Mouse (Mus musculus): ENCODE measurements around the gene Limch1.

The Limch1 gene

GRCm38 (mm10) chr5:67032601-67033000 is 287.0 kb downstream of the Limch1 start:
- DNase-seq (ENCODE audit: low spot score in 2 of 2) = no peak

- no peak for DNase-seq (ENCODE audit: low spot score in 2 of 2)
Measured at GRCm38 (mm10) chr5:67043932-67044331, 298.3 kb downstream of the Limch1 start.

- DNase-seq (ENCODE audit: low spot score in 2 of 2) = no peak
Measured at GRCm38 (mm10) chr5:67048003-67048402, 302.4 kb downstream of the Limch1 start.

DNA sequence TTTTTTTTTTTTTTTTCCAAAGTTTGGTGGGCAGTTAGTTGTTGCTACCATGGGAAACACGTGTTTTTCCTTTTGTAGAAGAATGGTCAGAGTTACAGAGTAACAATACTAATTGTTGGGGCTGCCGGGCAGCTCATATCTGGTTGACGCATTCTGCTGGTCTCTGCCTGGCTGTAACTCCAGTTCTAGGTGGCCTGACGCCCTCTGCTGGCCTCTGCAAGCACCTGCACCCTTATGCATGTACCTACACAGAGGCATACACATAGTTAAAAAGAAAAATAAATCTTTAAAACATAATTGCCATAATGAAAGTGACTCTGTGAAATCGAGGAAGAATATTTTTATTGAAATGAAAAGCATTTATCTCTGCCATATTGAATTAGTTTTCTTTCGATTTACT is 312.2 kb downstream of the Limch1 start:
- DNase-seq (ENCODE audit: low spot score in 2 of 2) = no peak

DNA sequence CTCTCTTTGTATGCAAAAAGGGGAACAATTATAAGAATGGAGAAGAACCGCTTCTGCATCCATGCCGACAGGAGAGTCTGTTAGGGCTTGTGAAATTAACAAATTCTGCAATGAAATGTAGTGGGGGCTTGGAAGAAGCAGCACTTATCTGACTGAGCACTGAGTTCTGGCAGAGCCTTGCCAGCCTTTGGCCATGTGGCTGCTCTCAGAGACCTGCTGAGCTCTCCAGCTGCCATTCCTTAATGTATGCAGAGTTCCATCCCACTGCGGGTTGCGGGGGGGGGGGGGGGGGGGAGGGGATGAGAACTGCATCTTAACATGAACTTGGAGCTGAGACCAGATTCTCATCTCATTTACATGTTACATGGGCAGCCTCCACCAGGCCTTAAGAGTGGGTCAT is 314.9 kb downstream of the Limch1 start:
- DNase-seq (ENCODE audit: low spot score in 2 of 2) = no peak

DNA sequence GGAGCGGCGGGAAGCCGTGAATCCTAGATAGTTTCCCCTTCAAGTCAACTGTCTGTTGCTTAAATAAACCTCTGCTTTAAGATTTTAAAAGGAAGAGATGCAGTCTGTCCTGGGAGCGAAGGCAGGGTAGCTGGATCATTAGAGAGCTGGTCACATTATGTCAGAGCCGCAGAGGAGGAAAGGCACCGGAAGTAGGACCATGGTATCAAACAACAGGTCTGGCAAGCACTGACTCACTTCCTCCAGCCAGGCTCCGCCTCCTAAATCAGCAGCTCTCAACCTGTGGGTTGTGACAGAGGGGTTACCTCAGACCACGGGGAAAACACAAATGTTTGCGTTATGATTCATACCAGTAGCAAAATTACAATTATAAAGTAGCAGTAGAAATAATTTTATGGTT is 318.0 kb downstream of the Limch1 start:
- DNase-seq (ENCODE audit: low spot score in 2 of 2) = no peak

DNA sequence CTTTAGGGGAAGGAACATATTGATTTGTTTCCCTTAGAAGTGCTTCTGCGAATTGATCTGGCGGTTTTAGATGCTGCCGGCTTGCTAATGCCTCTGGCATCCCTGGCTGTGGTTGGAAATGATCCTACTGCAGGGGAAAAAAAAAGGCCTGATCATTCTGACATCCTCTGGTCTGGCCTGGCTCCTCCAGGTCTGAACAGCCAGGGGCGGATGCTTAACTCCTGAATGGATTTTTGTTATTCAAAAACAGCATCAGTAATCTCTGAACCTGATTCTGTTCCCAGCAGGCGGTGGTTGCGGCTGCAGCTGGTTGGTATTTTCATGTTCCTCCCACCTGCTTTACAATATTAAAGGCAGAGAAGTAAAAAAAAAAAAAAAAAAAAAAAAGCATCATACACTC is 337.5 kb downstream of the Limch1 start:
- DNase-seq (ENCODE audit: low spot score in 2 of 2) = no peak

DNA sequence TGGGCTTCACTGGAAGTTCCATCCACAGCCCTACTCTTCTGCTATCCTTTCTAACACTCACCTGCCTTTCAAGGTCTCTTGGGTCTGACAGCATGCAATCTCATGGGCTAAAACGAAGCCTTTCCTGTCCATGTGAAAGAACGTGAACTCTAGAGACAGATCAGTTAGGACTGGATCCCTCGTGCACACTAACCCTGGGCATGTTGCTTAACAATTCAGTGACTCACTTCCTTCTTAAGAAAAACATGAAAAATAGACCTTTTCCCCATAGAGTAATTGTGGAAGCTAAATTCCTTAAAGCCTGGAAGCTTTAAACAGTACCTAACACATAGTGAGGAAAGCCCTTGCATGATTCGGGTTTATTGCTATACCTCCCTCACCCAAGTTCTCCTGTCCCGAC is 345.2 kb downstream of the Limch1 start:
- DNase-seq (ENCODE audit: low spot score in 2 of 2) = no peak

DNA sequence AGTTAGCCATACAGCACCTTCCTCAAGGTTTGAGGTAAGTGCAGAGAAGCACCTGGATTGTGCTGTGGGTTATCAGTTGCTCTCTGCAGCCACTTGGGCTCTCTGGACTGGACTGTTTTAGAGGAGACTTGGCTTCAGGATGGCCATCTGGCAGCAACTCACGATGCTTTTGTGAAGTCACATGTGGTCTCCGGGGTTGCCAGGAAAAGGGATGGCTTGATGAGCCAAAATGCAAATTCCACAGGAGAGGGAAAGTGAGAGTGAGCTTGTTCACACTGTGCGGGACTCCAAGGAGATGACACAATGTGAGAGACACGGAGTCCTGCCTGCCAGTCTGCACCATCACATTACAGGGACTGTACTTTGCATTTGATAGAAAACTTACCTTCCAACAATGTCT is 346.1 kb downstream of the Limch1 start:
- no peak for DNase-seq (ENCODE audit: low spot score in 2 of 2)

DNA sequence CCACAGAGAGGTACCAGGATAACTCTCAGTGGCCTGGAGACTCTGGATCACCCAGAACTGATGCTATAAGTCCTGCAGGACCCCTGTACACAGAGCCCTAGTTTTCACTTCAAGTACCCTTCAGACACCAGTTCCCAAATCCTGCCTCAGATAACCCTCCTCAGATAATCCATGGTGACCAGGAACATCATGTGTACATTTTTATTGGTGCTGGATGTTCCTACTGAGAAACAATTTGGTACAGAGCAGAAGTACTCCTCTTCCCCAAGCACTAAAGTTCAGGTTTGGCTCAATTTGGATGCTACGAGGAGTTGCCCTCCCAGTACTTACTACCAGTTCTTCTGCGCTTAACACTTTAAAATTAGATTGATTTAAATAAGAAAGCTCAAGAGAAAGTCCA is 348.4 kb downstream of the Limch1 start:
- no peak for DNase-seq (ENCODE audit: low spot score in 2 of 2)

GRCm38 (mm10) chr5:67095153-67095552 is 349.5 kb downstream of the Limch1 start:
- DNase-seq (ENCODE audit: low spot score in 2 of 2) = no peak

DNA sequence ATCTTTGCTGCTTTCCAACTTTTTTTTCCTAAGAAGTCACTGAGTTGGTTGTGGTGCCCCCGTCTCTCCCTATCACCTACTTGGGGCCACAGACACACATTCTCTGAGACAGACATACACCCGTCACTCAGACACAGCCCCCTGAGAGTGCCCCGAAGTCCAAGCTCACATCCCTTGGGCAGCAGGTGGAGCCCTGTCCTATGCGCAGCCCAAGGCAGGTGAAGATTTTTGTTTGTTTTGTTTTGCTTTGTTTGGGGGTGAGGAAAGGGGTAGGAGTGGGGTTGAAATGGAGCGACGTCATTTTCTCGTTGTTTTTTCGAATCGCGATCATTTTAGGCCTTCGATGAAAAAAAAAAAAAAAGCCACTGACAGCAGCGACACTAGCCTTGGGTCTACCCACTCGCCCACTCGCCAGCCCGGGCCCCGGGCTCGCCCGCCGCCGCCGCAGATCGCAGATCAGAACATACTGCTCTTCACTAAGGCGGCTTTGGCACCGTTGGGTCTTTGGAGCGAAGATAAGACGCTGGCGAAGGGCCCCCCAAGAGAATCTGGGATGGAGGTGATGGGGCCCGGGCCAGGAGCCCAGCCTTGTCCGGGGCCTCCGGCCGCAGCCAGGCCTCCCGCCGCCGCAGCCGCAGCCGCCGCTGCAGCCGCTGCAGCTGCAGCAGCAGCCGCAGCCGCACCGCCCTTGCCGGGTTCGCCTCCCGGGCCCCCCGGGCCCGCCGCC is 350.2 kb downstream of the Limch1 start:
- no peak for DNase-seq (ENCODE audit: low spot score in 2 of 2)

- DNase-seq (ENCODE audit: low spot score in 2 of 2) = no peak
Measured at GRCm38 (mm10) chr5:67096378-67096771, 350.7 kb downstream of the Limch1 start.

DNA sequence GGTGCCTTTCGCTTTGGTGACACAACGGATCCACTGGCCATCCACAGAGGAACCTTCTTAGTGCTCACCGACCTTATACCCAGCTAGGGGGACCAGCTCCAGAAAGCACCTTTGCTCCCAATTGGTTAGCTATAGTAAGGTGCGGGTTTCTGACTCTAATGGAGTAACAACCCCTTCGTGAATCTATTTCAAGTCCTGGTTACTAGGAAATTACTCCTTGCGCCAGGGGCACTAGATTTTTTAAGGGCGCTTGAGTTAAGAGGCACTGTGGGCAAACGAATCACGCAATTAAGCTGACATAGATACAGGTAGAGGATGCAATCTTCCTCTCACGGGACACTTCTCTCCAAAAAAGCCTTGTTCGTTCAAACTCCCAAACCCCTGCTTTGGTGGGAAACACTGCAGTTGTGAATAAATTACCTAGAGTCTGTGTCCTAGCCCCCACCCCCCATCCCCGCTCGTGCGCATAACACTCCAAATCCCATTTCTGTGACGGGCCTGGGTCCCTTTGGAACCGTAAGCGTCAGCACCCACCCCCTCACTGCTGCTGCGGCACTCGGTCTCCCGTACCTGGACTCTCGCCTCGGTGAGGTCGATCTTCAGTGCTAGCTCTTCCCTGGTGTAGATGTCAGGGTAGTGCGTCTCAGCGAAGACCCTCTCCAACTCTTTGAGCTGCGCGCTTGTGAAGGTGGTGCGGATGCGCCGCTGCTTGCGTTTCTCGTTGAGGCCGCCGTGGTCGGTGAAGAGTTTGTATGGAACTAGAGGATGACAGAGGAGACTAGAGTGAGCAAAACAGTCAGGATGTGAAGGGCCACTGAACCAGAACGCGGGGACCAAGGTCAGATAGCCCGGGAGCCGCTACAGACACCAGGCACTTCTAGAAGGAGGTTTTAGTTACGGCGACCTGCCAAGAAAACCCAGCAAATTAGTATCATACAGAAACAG is 351.8 kb downstream of the Limch1 start:
- DNase-seq (ENCODE audit: low spot score in 2 of 2) = no peak

DNA sequence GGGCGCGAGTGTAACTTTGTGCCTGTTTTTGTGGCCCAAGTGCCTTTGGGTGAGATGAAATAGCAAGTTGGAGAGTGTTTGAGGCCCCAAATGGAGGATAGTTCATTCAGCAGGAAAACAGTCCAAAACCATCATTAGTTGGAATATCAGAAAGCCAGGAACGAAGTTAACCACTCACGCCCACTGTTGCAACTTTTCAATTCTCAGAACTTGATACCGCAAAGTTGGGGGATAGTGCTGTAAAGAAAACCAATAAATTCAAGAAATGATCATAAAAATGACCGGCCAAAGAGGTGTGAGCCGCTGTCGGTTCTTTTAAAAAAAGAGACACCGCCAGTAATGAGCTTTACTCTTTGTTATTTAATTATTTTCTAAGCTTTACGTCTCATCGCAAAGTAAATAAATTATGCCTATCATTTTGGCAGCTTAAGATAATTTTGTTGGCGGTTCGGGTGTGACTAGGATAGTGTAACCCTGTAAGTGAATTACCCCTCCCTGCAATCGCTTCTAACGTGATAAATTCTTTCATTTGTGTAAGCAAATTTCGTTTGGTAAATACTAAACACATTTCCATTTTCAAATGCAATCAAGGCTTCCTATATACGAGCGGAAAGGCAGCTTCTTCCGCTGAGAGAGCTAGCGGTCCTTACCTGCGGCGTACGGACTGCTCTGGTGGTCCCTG is 352.6 kb downstream of the Limch1 start:
- DNase-seq (ENCODE audit: low spot score in 2 of 2) = no peak

DNA sequence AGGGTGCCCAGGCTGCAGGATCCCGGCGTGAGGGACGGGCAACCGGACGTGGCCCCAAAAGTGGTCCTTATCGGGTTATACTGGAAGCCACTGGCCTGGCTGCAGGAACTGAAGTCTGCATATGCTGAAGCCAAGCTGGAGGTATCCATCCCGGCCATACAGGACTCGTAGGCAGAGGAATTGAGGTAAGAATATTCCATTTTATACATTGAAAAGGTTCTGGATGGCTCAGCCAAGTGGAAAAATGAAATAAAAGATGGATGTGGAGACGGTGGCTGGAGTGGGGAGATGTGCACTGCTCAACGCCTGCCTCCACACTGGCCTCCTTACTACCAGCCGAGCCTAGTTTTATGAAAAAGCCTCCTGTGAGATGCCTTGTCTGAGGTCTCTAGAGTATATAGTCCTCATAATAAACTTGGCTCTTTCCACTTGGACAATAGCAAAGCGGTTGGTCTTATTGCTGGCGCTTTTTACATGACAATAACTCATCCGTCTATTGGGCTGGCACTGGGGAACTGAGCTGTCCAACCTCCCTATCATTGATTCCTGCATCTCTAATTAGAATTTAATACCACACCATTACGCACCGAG is 353.2 kb downstream of the Limch1 start, which contains the start of gene Phox2b:
Gene Phox2b, minus strand, starts transcription at position 569 of the 591 bp plus-strand sequence.
- DNase-seq (ENCODE audit: low spot score in 2 of 2) = no peak

DNA sequence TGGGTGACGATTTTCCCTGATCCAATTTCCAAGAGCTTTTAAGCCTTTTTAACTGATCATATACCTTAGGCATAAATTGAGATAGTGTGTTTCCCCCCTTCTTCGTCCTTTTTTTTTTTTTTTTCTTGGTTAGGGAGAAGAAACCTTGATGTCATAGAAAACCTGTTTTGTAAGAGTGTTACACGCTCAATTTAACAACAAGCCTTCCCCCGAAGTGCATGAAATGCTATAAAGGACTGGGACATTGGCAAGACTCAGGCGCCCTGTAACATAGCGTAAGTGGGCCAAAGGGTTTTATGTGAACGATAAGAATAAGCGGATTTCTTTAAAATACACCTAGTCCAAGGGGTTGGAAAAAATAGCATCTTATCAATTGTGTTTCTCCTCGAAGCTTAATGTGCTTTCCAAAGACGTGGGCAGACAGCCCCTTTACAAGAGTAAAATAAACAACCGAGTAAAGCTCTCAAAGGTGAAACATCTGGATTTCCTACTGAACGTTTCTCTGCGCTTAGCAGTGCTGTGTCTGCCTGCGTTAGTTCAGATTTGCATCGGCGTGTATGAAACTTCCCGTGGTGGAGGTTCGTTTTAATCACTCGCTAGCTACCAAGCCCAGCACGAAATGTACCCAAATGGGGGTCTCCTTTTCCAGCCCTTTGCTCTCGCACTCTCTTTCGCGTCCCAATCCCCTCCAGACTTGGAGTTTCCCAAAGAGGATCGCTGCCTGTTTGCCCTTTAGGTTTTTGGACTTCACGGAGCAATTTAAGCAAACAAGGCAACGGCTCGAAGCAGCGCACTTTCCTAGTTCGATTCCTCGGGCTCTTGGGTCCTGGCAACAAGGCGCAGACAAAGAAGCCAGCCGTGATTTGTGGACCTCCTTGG is 354.0 kb downstream of the Limch1 start:
- no peak for DNase-seq (ENCODE audit: low spot score in 2 of 2)

DNA sequence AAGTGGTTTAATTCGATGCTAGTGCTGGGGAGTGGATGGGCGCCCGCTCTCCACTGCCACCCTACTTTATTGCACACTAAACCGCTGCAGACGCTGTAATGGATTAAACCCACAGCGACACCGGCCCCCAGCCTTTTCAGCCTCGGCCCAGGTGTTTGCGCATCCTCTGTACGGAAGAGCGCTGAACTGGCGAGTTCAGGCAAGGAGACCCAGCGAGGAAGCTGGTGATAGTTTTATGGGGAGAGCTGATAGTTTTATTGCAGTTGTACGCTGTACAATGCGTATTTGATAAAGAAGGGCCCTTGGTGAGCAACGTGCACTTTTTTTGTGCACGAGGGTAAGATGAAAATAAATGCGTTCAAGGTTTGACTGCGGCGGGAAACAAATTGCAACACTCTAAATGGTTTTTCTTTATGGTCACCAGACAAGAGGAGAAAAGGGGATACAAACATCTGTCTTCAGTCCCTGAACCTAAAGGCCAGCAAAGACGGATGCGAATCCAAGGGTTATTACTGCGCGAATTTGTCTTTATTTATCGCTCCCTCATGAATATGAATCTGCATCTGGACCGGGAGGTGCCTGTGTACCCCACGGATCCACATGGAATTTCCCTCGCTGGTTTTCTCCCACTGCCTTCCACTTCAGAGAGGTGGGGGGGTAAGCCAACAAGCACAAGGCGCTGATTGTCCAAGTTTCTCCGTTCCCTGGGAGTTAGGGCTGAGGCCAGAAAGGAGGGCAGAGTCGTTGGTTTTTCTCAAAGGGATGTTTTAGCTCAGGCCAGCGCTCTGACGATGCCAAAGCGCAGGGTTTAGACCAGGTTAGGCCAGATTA is 355.2 kb downstream of the Limch1 start:
- DNase-seq (ENCODE audit: low spot score in 2 of 2) = no peak

- DNase-seq (ENCODE audit: low spot score in 2 of 2) = no peak
Measured at GRCm38 (mm10) chr5:67101395-67101760, 355.8 kb downstream of the Limch1 start.

Data from natural killer cell, adult 2 months (primary cell).